Mouse (Mus musculus) forebrain, embryonic 13.5 days (tissue): ENCODE measurements at regions not wholly inside any gene's neighbourhood (a gene's known extent, or its start where the extent isn't known, plus 50 kb on each side); places are given as distances from the start of the nearest gene placed in this dataset.

Experiments
- ATAC-seq: fragments of 200-750 bp; cut with Nextera tagmentation; 2 replicates; pipeline ENCODE4 v1.8.0; 2017
- H3K27ac ChIP-seq: fragments of 300-500 bp; sonication (generic); 2 replicates; pipeline ENCODE4 v1.5.1; 2015; ENCODE audit warnings: inconsistent platforms, mild to moderate bottlenecking, moderate library complexity
- H3K27me3 ChIP-seq: fragments of 300-500 bp; sonication (generic); 2 replicates; pipeline ENCODE4 v1.6.1; 2015; ENCODE audit warnings: mild to moderate bottlenecking, inconsistent platforms
- H3K36me3 ChIP-seq: fragments of 300-500 bp; sonication (generic); 2 replicates; pipeline ENCODE4 v1.6.1; 2015; ENCODE audit warnings: mild to moderate bottlenecking, inconsistent platforms; ENCODE audit not compliant: poor library complexity, severe bottlenecking
- H3K4me1 ChIP-seq: fragments of 300-500 bp; sonication (generic); 2 replicates; pipeline ENCODE4 v1.6.1; 2015; ENCODE audit warnings: inconsistent platforms
- H3K4me2 ChIP-seq: fragments of 300-500 bp; sonication (generic); 2 replicates; pipeline ENCODE4 v1.6.1; 2015; ENCODE audit warnings: inconsistent platforms, mild to moderate bottlenecking, moderate library complexity
- H3K4me3 ChIP-seq: fragments of 300-500 bp; sonication (generic); 2 replicates; pipeline ENCODE4 v1.5.1; 2015; ENCODE audit warnings: mild to moderate bottlenecking, inconsistent platforms
- H3K9ac ChIP-seq: fragments of 300-500 bp; sonication (generic); 2 replicates; pipeline ENCODE4 v1.6.1; 2015; ENCODE audit warnings: mild to moderate bottlenecking, inconsistent platforms
- H3K9me3 ChIP-seq: fragments of 300-500 bp; sonication (generic); replicated peaks from 2 replicates; pipeline ENCODE4 v1.6.1; 2016; ENCODE audit warnings: inconsistent platforms
- WGBS: fragments of 180-500 bp; shearing (Covaris S2); methylation state at CpG from one replicate; pipeline ENCODE4 v1.1.7; 2015; 5-methylcytosine and 5-hydroxymethylcytosine counted together

GRCm38 (mm10) chr5:64467856-64468255 lies 311.8 kb downstream of the Tbc1d1 start:
- Histone ChIP-seq H3K4me2 (no peak overlapping the region), H3K4me1 (no peaks in the 10 kb centered on the region), H3K36me3 (no peaks in the 10 kb centered on the region), H3K27ac (no peak overlapping the region), H3K9me3 (no peaks in the 10 kb centered on the region), H3K4me3 (no peak overlapping the region), H3K27me3 (no peaks in the 10 kb centered on the region), H3K9ac (no peak overlapping the region)
- no peak for ATAC-seq
- 81% methylated on average over 3 of the region's 3 CpGs for WGBS

DNA sequence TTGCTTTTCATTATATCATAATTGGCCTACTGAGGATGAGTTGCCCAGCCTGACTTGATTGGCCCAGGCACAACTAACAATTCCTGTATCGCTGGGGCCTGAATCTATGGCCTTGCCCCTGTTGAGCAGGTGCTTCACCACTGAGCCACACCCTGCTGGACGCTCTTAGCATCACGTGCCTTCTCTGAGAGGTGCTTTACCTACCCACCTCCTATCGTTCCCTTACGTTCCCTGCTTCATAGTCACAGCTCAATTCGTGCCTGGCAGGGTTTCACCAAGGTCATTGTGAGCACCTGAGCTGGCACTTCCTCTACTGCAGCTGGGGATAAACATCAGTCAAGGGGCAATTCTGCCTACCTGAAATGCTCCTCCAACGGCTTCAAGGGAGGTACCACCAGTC lies 312.2 kb downstream of the Tbc1d1 start:
- Histone ChIP-seq H3K4me1 (no peaks in the 10 kb centered on the region), H3K9ac (no peak overlapping the region), H3K9me3 (no peaks in the 10 kb centered on the region), H3K4me2 (no peak overlapping the region), H3K36me3 (no peaks in the 10 kb centered on the region), H3K27ac (no peak overlapping the region), H3K4me3 (no peak overlapping the region), H3K27me3 (no peaks in the 10 kb centered on the region)
- ATAC-seq, result no peak
- WGBS, result 90% methylated on average over 7 of the region's 7 CpGs

- Histone ChIP-seq H3K27me3 (no peaks in the 10 kb centered on the region), H3K27ac (no peak overlapping the region), H3K4me2 (no peak overlapping the region), H3K4me1 (peaks cover 12% of the 10 kb centered on the region), H3K9me3 (no peaks in the 10 kb centered on the region), H3K36me3 (no peaks in the 10 kb centered on the region), H3K9ac (no peak overlapping the region), H3K4me3 (no peak overlapping the region)
- 84% methylated on average over 3 of the region's 3 CpGs for WGBS
- no peak for ATAC-seq
These were observed 315.9 kb downstream of the Tbc1d1 start for GRCm38 (mm10) chr5:64472008-64472407.

DNA sequence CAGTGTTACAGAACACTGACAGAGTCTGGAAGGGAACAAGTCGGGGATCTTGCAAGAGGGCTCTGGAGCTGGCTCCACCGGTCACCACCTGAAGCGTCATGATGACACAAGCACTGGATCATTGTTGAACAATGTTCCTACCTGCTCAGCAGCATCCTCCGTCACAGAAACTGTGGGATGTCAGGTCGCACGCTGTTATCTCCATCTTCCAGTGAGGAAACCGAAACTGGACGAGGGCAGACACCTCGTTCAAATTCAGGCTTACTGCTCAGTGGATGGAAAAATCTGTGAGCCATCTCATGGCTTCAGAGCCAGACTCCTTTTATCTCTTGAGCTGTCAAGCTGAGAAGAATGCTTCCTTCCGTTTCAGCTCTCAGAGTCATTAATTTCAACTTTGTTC lies 316.3 kb downstream of the Tbc1d1 start:
- H3K4me3 ChIP-seq, result no peak overlapping the region
- WGBS, result 85% methylated on average over 10 of the region's 10 CpGs
- H3K36me3 ChIP-seq, result no peaks in the 10 kb centered on the region
- H3K9me3 ChIP-seq, result no peaks in the 10 kb centered on the region
- H3K4me1 ChIP-seq, result peaks cover 15% of the 10 kb centered on the region
- no peak overlapping the region for H3K4me2 ChIP-seq
- H3K27ac ChIP-seq, result no peak overlapping the region
- ATAC-seq, result no peak
- H3K27me3 ChIP-seq, result no peaks in the 10 kb centered on the region
- H3K9ac ChIP-seq, result no peak overlapping the region

- no peak overlapping the region for H3K9ac ChIP-seq
- H3K9me3 ChIP-seq, result no peaks in the 10 kb centered on the region
- no peak for ATAC-seq
- no peaks in the 10 kb centered on the region for H3K36me3 ChIP-seq
- H3K4me1 ChIP-seq, result peaks cover 31% of the 10 kb centered on the region
- no peak overlapping the region for H3K4me3 ChIP-seq
- H3K27me3 ChIP-seq, result no peaks in the 10 kb centered on the region
- H3K4me2 ChIP-seq, result no peak overlapping the region
- WGBS, result 94% methylated on average over 1 of the region's 1 CpGs
- H3K27ac ChIP-seq, result no peak overlapping the region
These were observed 318.8 kb downstream of the Tbc1d1 start for GRCm38 (mm10) chr5:64474868-64475267.

- WGBS, result 52% methylated on average over 8 of the region's 8 CpGs
- Histone ChIP-seq H3K4me3 (no peak overlapping the region), H3K9ac (no peak overlapping the region), H3K27me3 (no peaks in the 10 kb centered on the region), H3K27ac (peak overlapping the region; percentile 76), H3K36me3 (no peaks in the 10 kb centered on the region), H3K9me3 (0 out of 2 replicates have a peak, but pooled peaks cover 4% of the 10 kb centered on the region), H3K4me2 (no peak overlapping the region), H3K4me1 (peaks cover 31% of the 10 kb centered on the region)
- peak; percentile 46 for ATAC-seq
These were observed 319.8 kb downstream of the Tbc1d1 start for GRCm38 (mm10) chr5:64475736-64476519.

DNA sequence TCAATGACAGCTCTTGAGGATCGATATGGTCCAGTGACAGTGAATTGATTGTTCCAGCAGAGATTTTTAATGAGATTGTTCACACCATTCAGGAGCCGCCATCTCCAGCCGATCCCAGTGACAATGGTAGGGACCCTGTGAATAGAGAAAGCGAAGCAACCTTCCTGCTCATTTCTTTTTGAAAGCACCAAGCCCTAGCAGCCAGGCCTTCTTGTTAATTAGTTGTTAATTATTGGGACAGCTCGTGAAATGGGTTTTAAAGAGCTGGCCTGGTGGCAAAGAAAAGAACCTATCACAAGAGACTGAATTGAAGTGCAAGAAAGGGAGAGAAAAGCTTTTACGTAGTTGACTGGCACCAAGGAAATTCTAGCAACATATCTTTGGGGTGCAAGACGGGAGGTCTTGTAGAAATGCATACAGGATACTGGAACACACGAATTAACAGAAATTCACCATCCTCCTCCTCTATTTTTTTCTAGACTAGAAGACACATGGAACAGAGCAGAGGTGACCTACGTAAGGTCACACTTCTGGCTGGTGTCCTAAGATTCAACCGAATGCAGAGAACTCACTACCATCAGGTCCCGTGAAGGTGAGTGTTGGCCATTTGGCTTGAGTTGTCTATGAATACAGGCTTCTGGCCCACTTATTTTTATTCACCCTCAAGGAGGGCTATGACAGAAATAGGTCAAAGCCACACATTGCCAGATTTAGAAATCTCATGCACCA lies 320.7 kb downstream of the Tbc1d1 start:
- Histone ChIP-seq H3K9me3 (0 out of 2 replicates have a peak, but pooled peaks cover 4% of the 10 kb centered on the region), H3K27ac (peak overlapping the region; percentile 76), H3K9ac (no peak overlapping the region), H3K4me3 (no peak overlapping the region), H3K4me1 (peaks cover 31% of the 10 kb centered on the region), H3K27me3 (no peaks in the 10 kb centered on the region), H3K4me2 (peak overlapping the region; percentile 34), H3K36me3 (no peaks in the 10 kb centered on the region)
- ATAC-seq, result peak; percentile 87
- 9% methylated on average over 11 of the region's 11 CpGs for WGBS

DNA sequence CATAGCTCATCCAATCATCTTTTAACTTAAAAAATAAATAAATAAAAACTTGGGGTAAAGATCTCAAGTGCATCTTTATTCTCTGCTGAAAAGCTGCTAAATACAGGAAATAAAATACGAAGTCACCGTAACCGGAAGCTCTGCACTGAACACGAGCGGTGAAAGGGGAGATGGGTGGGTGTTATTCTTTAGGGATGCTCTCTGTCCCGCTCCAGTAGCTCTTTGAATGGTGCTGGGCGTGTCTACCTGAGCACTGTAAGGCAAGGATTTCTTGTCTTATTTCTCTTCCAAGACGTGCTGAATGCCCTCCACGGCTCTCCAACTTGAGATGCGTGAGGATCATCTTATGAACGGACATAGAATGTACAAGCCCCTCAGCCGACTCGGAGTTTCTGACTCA lies 322.0 kb downstream of the Tbc1d1 start:
- Histone ChIP-seq H3K4me3 (no peak overlapping the region), H3K27me3 (no peaks in the 10 kb centered on the region), H3K9ac (no peak overlapping the region), H3K27ac (no peak overlapping the region), H3K9me3 (0 out of 2 replicates have a peak, but pooled peaks cover 4% of the 10 kb centered on the region), H3K4me2 (no peak overlapping the region), H3K36me3 (no peaks in the 10 kb centered on the region), H3K4me1 (peaks cover 31% of the 10 kb centered on the region)
- WGBS, result 80% methylated on average over 13 of the region's 13 CpGs
- ATAC-seq, result no peak

GRCm38 (mm10) chr5:64478599-64479214 lies 322.6 kb downstream of the Tbc1d1 start:
- Histone ChIP-seq H3K36me3 (no peaks in the 10 kb centered on the region), H3K27ac (peak overlapping the region; percentile 36; the same call in 1 of the 2 replicates), H3K4me1 (peaks cover 31% of the 10 kb centered on the region), H3K9me3 (0 out of 2 replicates have a peak, but pooled peaks cover 4% of the 10 kb centered on the region), H3K9ac (no peak overlapping the region), H3K27me3 (no peaks in the 10 kb centered on the region), H3K4me2 (no peak overlapping the region), H3K4me3 (no peak overlapping the region)
- WGBS, result 59% methylated on average over 10 of the region's 10 CpGs
- ATAC-seq, result no peak

- H3K27me3 ChIP-seq, result no peaks in the 10 kb centered on the region
- no peaks in the 10 kb centered on the region for H3K36me3 ChIP-seq
- H3K27ac ChIP-seq, result peak overlapping the region; percentile 36; the same call in 1 of the 2 replicates
- H3K4me2 ChIP-seq, result peak overlapping the region; percentile 6; the same call in 1 of the 2 replicates
- 0 out of 2 replicates have a peak, but pooled peaks cover 4% of the 10 kb centered on the region for H3K9me3 ChIP-seq
- no peak overlapping the region for H3K9ac ChIP-seq
- WGBS, result 66% methylated on average over 8 of the region's 8 CpGs
- no peak for ATAC-seq
- peaks cover 31% of the 10 kb centered on the region for H3K4me1 ChIP-seq
- no peak overlapping the region for H3K4me3 ChIP-seq
These were observed 323.2 kb downstream of the Tbc1d1 start for GRCm38 (mm10) chr5:64479315-64479714.

GRCm38 (mm10) chr5:64485043-64485442 lies 318.1 kb upstream of the Klf3 start:
- no peaks in the 10 kb centered on the region for H3K27me3 ChIP-seq
- H3K9ac ChIP-seq, result no peak overlapping the region
- peak; percentile 24; the same call in 1 of the 2 replicates for ATAC-seq
- 94% methylated on average over 3 of the region's 3 CpGs for WGBS
- peaks cover 4% of the 10 kb centered on the region for H3K4me1 ChIP-seq
- H3K9me3 ChIP-seq, result 0 out of 2 replicates have a peak, but pooled peaks cover 4% of the 10 kb centered on the region
- no peak overlapping the region for H3K4me3 ChIP-seq
- H3K4me2 ChIP-seq, result no peak overlapping the region
- no peak overlapping the region for H3K27ac ChIP-seq
- no peaks in the 10 kb centered on the region for H3K36me3 ChIP-seq

GRCm38 (mm10) chr5:64485856-64486255 lies 317.3 kb upstream of the Klf3 start:
- Histone ChIP-seq H3K9me3 (no peaks in the 10 kb centered on the region), H3K36me3 (no peaks in the 10 kb centered on the region), H3K27me3 (no peaks in the 10 kb centered on the region), H3K4me3 (no peak overlapping the region), H3K4me2 (no peak overlapping the region), H3K4me1 (peaks cover 11% of the 10 kb centered on the region), H3K9ac (no peak overlapping the region), H3K27ac (no peak overlapping the region)
- ATAC-seq, result no peak
- 96% methylated on average over 6 of the region's 6 CpGs for WGBS
